Mouse (Mus musculus): ENCODE measurements at regions not wholly inside any gene's neighbourhood (a gene's known extent, or its start where the extent isn't known, plus 50 kb on each side); places are given as distances from the start of the nearest gene placed in this dataset.

DNA sequence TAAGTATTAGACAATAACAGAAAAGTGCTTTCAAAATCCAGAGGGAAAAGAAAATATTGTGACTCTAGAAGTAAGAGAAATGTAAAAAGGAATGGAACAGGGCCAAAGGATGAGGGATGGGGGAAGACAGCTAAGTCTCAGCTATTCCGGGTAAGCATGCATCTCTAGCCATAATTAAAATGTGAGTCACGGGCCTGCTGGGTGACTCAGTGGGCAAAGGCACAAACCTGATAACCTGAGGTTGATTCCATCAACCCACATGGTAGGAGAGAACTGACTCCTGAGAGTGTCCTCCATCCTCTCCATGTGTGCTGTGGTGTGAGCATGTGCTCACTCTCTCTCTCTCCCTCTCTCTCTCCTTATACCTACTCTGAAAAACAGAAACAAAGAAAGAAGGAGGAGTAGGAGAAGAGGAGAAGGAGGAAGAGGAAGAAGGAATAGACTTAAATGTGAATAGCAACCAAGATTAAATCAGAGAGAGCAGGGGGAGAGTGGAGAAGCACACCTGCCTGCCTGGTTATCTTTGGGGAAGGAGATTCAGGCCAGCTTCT lies 68.6 kb upstream of the Cited2 start:
- in situ Hi-C loops (cut with MboI; ENCODE audit: low pct_unique_long_range_greater_than_20kb in 1 of 2, low sequenced_read_pairs in 2 of 2, unreplicated experiment in 1 of 2) = no loop called here

DNA sequence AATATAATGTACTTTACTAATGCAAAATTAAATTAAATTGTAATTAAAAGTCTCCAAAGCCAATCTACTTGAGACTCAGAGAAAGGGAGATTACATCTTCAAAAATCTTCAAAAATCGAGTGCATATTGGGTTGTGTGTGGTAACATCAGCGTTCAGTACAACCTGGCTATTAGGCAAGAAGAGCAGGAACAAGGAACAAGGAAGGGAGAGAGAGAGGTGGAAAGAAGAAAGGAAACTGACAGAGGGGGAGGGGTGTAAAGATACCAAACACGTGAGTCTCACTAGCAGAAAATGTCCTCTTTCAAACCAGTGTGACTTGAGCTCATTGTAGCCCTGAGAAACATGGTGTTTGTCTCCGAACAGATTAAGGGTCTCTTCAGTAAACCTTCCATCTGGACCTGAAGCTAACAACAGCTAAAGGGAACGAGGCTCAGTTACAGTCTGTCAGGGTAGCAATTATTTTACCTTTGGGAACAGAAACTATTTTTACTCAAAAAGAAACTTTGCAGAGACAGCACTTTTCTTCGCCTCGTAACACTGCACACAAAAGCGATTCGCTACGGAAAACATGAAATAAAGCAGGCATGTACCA lies 67.5 kb upstream of the Cited2 start:
- in situ Hi-C loops (cut with MboI; ENCODE audit: low pct_unique_long_range_greater_than_20kb in 1 of 2, low sequenced_read_pairs in 2 of 2, unreplicated experiment in 1 of 2) = no loop called here

DNA sequence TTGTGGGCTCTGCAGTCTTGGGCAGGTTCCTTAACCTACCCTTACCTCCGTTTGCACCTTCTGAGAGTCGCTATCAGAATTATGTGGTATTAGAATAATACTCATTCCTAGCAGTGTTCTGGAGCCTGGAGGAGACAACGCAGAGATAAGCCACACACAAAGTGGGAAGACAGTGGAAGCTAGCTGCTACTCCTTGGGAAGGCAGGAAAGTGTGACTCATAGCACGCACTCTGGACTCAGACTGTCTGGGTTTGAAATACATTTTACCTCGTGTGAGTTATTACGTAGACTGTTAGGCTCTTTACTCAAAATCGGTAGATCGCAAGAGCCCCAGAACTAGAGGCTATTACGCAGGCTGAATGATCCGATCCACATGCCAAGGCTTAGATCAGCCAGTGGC lies 66.7 kb upstream of the Cited2 start:
- in situ Hi-C loops (cut with MboI; ENCODE audit: low pct_unique_long_range_greater_than_20kb in 1 of 2, low sequenced_read_pairs in 2 of 2, unreplicated experiment in 1 of 2) = no loop called here

DNA sequence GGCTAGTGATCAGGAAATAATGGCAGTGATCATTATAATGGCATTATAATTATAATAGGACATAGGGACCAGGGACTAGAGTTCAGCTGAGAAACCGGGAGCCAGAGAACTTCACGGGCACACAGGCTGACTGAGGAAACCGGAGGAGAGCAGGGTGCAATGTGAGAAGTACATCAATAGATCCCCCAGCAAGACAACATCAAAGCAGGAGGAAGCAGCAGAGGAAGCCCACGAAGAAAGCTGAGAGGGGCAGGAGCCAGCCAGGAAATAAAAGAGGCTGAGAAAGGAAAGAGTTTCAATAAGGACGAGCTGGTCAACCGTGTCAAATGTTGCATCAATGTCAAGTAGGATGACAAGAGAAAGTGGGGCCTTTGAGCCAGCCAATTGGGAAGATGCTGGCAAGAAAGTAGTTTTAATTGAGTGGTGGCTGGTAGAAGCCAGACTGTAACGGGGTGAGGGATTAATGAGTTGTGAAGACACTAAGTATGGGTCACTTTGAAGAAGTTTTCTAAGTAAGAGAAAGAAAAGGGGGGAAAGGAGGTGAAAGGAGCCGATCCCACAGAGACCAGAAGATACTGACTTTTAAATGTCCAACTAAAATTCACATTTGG lies 66.0 kb upstream of the Cited2 start:
- in situ Hi-C loops (cut with MboI; ENCODE audit: low pct_unique_long_range_greater_than_20kb in 1 of 2, low sequenced_read_pairs in 2 of 2, unreplicated experiment in 1 of 2) = no loop called here

DNA sequence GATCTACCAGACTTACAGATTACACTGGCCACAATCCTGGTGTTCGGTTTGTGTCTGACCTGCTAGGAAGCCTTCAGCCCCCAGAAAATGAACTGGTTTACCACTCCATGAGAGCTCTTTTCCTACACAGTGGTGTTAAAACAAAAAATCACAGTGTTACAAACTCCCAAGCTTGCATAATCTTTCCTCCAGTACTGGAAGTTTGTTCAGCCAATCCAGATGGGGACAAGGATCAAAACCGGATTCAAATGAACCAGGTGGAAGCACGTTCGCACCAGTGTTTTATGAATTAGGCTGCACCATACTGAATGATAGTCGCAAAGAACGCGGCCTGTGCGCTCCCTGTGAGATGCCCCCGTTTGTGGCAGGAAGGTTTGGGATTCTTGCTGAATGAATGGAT lies 63.4 kb upstream of the Cited2 start:
- in situ Hi-C loops (cut with MboI; ENCODE audit: low pct_unique_long_range_greater_than_20kb in 1 of 2, low sequenced_read_pairs in 2 of 2, unreplicated experiment in 1 of 2) = no loop called here

DNA sequence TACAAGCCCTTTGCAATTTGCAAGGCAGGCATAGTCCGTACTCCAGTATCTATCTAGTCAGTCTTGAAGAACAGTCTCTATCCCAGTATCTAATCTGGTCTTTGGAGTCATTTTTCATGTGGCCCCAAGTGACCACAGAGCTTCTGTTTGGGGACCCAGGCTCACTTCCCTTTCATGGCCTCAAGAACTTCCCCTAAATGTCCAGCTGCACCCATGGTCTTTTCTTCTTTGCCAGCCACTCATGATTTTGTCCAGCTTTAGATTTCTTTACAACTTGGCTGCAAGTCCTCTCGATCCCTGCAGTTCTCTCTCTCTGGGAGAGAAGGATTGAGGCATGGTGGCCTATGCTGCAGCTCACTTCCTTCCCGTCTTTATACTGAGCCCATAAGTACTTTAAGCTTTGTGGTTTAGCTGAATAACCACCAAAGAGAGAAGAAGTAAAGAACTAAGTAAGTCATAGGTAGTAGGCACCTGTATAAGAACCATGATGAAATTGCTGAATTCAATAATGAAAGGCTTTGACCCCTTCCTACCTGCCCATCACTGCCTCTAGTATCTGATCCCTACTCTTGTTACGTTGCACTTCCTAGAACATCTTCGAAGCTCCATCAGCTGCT lies 62.1 kb upstream of the Cited2 start:
- in situ Hi-C loops (cut with MboI; ENCODE audit: low pct_unique_long_range_greater_than_20kb in 1 of 2, low sequenced_read_pairs in 2 of 2, unreplicated experiment in 1 of 2) = no loop called here

DNA sequence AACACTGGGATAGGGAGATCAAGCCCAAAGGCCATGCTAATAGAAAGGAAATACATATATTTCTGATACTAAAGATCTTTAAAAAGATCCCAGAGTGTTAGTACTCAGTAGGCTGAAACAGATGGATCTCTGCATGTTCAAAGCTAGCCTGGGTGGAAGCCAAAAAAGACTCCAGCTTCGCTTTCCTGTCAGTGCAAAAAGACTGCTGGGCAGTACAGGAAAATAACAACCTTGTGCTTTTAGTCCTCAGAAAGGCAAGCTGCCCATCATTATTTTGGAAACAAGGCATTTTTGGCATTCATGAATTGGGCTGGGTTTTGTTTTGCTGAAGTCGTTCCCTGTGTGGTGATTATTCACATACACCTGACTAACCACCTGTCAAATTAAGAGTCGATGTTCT lies 56.9 kb upstream of the Cited2 start:
- in situ Hi-C loops (cut with MboI; ENCODE audit: low pct_unique_long_range_greater_than_20kb in 1 of 2, low sequenced_read_pairs in 2 of 2, unreplicated experiment in 1 of 2) = loop anchor here in 1 of 2 experiments (5.0 kb wide), 1 partner anchor 46 kb away; no protein-coding TSS in a partner anchor

DNA sequence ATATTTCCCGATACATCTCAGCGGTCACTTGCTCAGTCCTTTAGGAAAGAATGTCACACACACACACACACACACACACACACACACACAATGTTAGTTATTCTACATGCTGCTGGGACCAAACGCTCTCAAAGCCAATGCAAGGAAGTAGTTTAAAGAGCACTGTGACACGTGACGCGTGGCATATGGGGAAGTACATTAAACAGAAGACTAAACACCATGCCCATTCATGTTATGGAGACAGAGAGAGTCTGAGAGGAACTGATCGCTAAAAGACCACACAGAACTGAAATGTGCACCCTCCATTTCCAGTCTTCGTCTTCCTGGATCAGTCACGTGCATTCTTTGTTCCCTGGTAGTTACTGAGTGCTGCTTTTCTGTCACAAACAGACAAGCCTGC lies 53.6 kb upstream of the Cited2 start:
- in situ Hi-C loops (cut with MboI; ENCODE audit: low pct_unique_long_range_greater_than_20kb in 1 of 2, low sequenced_read_pairs in 2 of 2, unreplicated experiment in 1 of 2) = loop anchor here in 1 of 2 experiments (5.0 kb wide), 1 partner anchor 43 kb away; no protein-coding TSS in a partner anchor

All from mouse embryonic stem cell (cell line).